Mouse (Mus musculus): ENCODE measurements at regions not wholly inside any gene's neighbourhood (a gene's known extent, or its start where the extent isn't known, plus 50 kb on each side); places are given as distances from the start of the nearest gene placed in this dataset.

GRCm38 (mm10) chr5:46794028-46794705 is 936.8 kb upstream of the Lcorl start:
- DNase-seq (ENCODE audit: low spot score in 2 of 2): no peak

- DNase-seq (ENCODE audit: low spot score in 2 of 2): no peak
These were observed 933.6 kb upstream of the Lcorl start for GRCm38 (mm10) chr5:46791051-46791450.

GRCm38 (mm10) chr5:46790536-46790935 is 933.1 kb upstream of the Lcorl start:
- no peak for DNase-seq (ENCODE audit: low spot score in 2 of 2)

DNA sequence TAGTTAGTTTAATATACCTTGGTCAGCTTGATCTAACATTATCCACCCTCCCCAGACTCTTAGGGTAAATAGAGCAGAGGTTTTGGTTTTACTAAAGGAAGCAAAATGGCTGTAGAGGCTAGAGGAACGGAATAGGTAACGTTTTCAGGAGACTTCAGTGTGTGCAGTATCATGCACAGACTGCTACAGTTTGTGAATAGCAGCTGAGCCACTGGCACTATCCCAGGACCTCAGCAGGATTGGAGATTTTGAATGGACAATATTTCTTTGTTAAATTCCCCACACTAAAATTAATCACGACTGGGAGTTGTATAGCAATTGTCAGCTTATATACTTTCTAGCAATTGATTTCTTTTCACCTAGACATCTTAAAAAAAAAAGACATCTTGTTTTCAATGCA is 929.7 kb upstream of the Lcorl start:
- DNase-seq (ENCODE audit: low spot score in 2 of 2): no peak

DNA sequence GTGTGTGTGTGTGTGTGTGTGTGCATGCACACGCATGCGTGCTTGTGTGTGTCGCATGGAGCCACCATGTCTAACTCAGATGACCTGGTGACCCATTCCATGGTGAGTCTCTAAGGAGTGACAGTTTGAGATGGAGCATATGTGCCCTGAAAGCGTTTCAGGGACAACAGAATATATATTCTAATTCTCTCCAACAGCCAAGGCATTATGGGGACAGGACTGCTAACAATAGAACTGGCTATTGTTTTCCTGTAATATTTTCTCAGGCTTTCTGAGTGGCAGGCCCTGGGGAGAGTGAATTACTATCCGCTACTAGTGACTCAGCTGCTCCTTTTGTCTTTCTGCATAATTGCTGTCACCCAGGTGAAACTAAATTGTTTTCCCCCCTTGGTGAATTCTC is 898.7 kb upstream of the Lcorl start:
- DNase-seq (ENCODE audit: low spot score in 2 of 2): no peak

DNA sequence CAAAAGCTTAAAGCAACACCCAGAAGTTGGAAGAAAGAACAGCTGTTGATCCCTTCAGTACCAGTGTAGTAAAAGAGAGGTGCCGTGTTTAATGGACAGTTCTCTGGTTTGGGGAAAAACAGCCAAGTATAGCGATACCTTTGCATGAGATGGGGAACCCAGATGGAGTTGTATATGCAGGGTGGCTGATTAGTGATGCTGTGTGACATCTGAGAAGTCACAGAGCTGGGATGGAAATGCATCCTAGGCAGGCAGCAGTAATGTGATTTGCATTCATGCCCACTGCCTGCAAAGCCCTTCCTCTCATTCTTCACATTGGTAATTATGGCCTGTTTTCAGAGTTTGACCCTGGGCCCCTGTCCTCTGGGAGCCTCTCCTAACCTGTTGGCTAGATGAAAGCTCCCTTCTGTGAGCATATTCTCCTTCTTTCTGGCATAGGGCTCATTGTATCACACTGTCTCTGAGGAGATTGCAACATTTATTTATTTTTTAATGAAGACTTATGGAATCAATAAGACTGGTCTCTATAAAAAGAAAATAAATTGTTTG is 882.7 kb upstream of the Lcorl start:
- DNase-seq (ENCODE audit: low spot score in 2 of 2): no peak

GRCm38 (mm10) chr5:46732510-46732909 is 875.1 kb upstream of the Lcorl start:
- no peak for DNase-seq (ENCODE audit: low spot score in 2 of 2)

DNA sequence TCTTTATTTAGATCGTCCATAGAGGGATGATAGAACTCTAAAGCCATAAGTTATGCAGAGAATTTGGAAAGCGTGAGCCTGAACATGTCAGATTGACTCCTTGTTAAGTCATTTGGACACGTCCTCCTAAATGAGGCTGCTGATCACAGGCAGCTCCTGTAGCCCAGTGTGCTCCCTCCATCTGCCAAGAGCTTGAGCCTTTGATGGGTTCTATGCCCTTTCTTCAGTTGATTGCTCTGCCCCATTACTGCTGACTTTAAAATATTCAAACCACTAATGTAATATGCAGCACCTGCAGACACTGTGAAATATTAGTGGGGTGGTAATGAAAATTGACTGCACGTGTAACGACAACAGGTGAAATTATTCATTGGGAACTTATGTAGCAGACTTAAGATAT is 874.6 kb upstream of the Lcorl start:
- DNase-seq (ENCODE audit: low spot score in 2 of 2): no peak

DNA sequence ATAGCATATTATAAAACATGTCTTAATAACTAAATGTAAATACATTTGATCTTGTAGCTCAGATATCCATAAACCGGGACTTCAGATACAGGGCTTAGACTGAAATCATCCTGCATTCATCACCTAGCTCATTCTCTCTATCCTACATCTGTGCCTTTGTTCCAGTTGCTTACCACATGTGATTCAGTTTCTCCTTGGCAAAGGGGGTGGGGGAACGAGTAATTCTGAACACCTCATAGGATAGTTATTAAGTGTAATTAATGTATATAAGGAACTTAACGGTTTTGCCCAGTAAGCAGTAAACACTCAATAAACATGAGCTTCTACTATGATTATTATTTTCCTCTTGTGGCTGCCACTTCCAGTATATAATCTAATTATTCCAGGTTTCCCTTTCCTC is 873.9 kb upstream of the Lcorl start:
- no peak for DNase-seq (ENCODE audit: low spot score in 2 of 2)

- no peak for DNase-seq (ENCODE audit: low spot score in 2 of 2)
These were observed 852.2 kb upstream of the Lcorl start for GRCm38 (mm10) chr5:46709596-46709995.

- no peak for DNase-seq (ENCODE audit: low spot score in 2 of 2)
These were observed 850.4 kb upstream of the Lcorl start for GRCm38 (mm10) chr5:46707845-46708244.

GRCm38 (mm10) chr5:46707021-46707420 is 849.6 kb upstream of the Lcorl start:
- no peak for DNase-seq (ENCODE audit: low spot score in 2 of 2)

GRCm38 (mm10) chr5:46678007-46678406 is 820.6 kb upstream of the Lcorl start:
- no peak for DNase-seq (ENCODE audit: low spot score in 2 of 2)

- DNase-seq (ENCODE audit: low spot score in 2 of 2): no peak
These were observed 817.5 kb upstream of the Lcorl start for GRCm38 (mm10) chr5:46674810-46675502.

DNA sequence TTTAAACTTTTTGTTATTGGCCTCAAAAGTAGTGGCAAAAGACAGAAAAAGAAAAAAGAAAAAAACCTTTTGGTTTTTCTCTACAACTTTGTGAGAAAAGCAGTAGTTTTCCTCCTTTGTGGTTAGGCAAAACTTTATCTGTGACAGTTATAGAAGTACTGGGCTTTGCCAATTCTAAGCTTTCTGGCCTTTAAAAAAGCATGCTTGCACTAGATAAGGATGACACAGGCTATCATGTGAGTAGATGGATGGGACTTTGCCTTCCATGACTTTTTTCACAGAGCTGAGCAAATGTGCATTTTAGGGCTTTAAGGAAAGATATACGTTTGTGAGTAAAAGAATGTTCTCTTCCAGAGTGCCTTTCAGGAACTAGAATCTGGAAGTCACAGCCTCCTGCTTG is 816.0 kb upstream of the Lcorl start:
- no peak for DNase-seq (ENCODE audit: low spot score in 2 of 2)

- DNase-seq (ENCODE audit: low spot score in 2 of 2): no peak
These were observed 813.1 kb upstream of the Lcorl start for GRCm38 (mm10) chr5:46670484-46670883.

DNA sequence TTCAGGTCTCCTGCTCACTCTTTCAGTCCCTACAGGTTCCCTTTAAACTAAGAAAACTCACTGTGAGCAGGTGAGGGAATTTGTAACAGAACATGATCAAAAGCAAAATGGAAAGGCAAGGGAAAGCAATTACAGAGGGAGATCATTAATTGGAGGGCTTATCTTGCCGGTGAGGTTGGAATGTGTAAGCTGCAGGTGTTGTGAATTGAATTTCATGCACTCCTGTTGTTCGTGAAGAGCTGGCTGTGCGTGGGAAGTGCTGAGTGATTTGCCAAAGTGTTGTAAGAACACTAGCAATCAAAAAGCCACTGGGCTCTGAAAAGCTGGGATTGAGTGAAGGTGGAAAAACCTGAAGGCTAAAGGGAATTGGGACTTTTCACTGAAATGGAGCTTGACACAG is 808.8 kb upstream of the Lcorl start:
- peak in 1 of 2 experiments; percentile 6 for DNase-seq (ENCODE audit: low spot score in 2 of 2)

DNA sequence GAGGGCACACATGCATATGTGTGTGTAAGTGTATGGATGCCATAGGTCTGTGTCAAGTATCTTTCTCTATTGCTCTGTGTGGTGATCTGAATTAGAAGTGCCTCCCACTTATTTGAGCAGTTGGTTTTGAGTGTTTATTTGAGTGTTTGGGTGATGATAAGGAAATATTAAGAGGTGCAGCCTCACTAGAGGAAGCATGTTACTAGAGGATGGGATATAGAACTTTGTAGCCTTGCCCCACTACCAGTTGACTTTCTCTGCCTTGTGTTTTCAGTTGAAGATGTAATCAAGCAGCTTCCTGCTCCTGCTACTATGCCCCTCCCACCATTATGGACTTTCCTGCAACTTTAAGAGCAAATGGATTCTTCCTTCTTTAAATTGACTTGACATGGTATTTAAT is 799.6 kb upstream of the Lcorl start:
- DNase-seq (ENCODE audit: low spot score in 2 of 2): no peak

DNA sequence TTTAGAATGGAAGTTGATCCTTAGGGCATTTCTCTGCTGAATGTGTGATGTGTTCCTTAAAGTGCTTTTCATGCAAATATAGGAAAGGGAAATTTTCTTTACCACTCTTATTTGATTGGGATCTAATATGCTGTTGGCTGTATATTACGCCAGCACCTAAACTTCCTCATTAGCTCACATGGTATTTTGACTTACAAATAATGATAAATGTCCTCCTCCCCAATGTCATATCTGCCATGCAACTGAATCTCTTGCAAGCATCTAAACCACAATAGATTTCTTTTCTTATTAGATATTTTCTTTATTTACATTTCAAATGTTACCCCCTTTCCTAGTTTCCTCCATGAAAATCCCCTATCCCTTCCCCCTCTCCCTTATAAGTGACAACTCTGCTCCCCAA is 796.8 kb upstream of the Lcorl start:
- no peak for DNase-seq (ENCODE audit: low spot score in 2 of 2)

DNA sequence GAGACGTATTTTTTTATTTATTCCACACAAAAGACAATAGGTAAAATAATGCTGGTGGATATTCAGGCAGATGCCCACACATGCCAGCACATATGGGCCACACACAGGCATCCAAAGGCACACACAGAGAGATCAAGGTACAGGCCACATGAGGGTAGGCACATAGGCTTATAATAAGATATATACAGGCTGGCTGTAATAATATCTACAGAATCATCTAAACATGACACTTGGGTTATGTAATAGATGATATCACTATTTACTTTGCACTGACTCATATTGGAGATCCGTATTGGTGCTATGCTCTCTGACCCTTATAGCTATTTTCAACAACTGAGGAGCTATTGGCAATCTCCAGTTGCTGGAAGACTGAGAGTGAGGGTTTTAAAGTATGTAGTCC is 785.6 kb upstream of the Lcorl start:
- no peak for DNase-seq (ENCODE audit: low spot score in 2 of 2)

DNA sequence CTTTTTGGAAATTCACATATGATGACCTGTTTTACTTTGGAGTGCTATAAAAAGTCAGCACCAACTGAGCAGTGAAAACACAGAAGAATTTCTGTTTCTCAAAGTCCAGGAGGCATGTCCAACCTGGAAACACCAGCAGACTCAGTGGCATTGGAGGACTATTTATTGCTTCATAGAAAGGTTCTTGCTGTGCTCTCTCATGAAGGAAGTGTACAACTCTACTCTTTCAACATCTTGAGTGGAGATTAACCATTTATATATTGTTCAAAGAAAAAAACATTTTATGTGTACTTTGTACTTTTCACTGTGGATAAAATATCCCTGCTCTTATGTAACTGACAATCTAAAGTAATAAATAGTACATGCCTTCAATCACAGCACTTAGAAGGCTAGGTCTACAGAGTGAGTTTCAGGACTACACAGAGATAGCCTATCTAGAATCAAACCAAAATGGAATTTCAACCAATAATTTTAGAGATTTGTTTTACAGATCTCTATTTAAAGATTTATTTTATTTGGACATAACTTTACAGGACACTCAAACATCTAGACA is 777.8 kb upstream of the Lcorl start:
- no peak for DNase-seq (ENCODE audit: low spot score in 2 of 2)

All from left cerebral cortex, adult 9 months (tissue).